Mouse (Mus musculus) megakaryocyte, embryonic 14.5 days (primary cell): ENCODE results near the gene Itga9.

Experiments used
- FLI1 ChIP-seq: IDR thresholded peaks from 2 replicates; pipeline ENCODE4 v1.6.1; 2012; ENCODE audit warnings: low read length, inconsistent platforms, mixed read lengths
- GATA1 ChIP-seq: IDR thresholded peaks from 3 replicates; pipeline ENCODE4 v1.6.1; 2012; ENCODE audit warnings: mixed read lengths, low read length, inconsistent platforms, borderline replicate concordance

DNA sequence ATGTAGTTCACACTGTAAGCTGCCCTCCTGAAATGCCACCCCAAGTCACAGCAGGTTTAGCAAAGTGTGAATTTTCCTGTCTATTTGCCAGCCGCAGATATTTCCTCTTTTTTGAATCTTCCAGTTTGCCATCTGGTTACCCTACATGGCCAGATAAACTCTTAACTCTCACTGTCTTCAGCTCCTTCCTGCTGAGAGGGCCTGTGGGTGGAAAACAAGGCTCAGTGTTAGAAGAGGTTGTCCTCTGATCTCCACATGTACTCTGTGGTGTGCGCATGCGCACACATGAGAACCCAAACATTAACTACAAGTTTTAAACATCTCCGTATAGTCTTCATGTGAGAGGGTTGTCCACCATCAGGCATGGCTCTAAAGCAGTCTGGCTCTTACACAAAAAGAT lies 283.7 kb downstream of the Itga9 start:
- no peak for TF ChIP-seq GATA1
- TF ChIP-seq FLI1 = no peak
